In the genomic region with DNA sequence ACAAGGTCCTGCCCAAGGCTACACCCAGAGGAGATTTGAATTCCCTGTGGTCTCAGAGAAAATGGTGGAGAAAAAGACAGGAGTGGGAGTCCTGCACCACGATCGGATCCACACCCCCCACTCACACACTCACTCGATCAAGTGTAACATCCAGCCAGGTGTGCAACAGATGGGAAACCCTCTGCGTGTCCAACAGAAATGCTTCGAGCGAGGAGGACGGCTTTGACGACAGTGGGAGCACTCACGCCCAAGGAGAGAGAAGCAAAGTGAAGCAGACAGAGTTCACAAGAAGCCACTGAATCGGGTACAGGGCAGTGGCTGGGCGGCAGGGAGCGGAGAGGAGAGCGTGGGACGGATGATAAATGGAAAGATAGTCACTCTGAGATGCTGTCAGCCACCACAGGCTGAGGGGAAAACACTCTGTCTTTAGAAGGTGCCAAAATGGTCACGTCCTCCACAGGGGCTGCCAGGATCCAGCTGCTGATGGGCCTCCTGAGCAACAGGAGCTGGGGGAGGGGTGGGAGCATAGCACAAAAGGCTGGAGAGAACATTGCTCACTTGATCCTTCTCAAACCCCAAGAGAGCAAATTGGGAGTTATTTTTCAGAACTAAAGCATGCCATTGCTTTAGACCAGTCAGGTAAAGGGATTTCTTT, we compare ENCODE assay signal across 23 mouse cellular contexts. TPM values are rescaled to one million over a fixed set of nuclear protein-coding genes. Genes with fewer than 3 reads are reported as not detected.
DNase-seq lines count a peak whose midpoint lies in the region; ATAC-seq lines count a peak whose summit lies in the region.
"Had no signal": no experiment of that assay in that cellular context is flagged by ENCODE, and none has a peak within 500 bp of the region (broad histone marks: within the 10 kb centered on the region; RNA-seq: fewer than 3 reads in every experiment).

No protein-coding gene starts in this region.

- intact Hi-C loops in left cerebral cortex, postnatal 14 days (cut with DNase I) = no loop called here

- H3K9me3 ChIP-seq in embryonic facial prominence, embryonic 11.5 days (replicated peaks; ENCODE audit: control insufficient read depth, low read length) = no peaks in the 10 kb centered on the region
- no peaks in the 10 kb centered on the region for H3K9me3 ChIP-seq in embryonic facial prominence, embryonic 10.5 days
- H3K9me3 ChIP-seq in midbrain, embryonic 10.5 days (replicated peaks) = no peaks in the 10 kb centered on the region
- no peaks in the 10 kb centered on the region for H3K9me3 ChIP-seq in midbrain, embryonic 13.5 days
- H3K9me3 ChIP-seq: embryonic facial prominence, embryonic 15.5 days; forebrain, embryonic 10.5 days; heart, embryonic 12.5 days; hindbrain, embryonic 10.5 days had no signal

- no peak overlapping the region for H3K27ac ChIP-seq in embryonic facial prominence, embryonic 11.5 days (replicated peaks; ENCODE audit: low read depth, low read length)
- H3K27ac ChIP-seq in embryonic facial prominence, embryonic 10.5 days (replicated peaks) = no peak overlapping the region; the same call in 1 of the 2 replicates
- 0 out of 2 replicates have a peak overlapping the region, but pooled peaks have one; percentile 33 for H3K27ac ChIP-seq in midbrain, embryonic 10.5 days (replicated peaks)
- no peak overlapping the region for H3K27ac ChIP-seq in midbrain, embryonic 13.5 days
- H3K27ac ChIP-seq: embryonic facial prominence, embryonic 15.5 days; forebrain, embryonic 10.5 days; heart, adult 2 months; hindbrain, embryonic 10.5 days; hindbrain, embryonic 14.5 days had no signal

- no peaks in the 10 kb centered on the region for H3K36me3 ChIP-seq in embryonic facial prominence, embryonic 11.5 days (replicated peaks; ENCODE audit: control insufficient read depth, insufficient read depth, low read depth, low read length)
- no peaks in the 10 kb centered on the region for H3K36me3 ChIP-seq in embryonic facial prominence, embryonic 10.5 days (replicated peaks)
- no peaks in the 10 kb centered on the region for H3K36me3 ChIP-seq in midbrain, embryonic 10.5 days
- no peaks in the 10 kb centered on the region for H3K36me3 ChIP-seq in midbrain, embryonic 13.5 days
- H3K36me3 ChIP-seq: embryonic facial prominence, embryonic 15.5 days; forebrain, embryonic 10.5 days; heart, embryonic 12.5 days; hindbrain, embryonic 10.5 days had no signal

- no peak overlapping the region for H3K4me3 ChIP-seq in embryonic facial prominence, embryonic 11.5 days (ENCODE audit: low read depth, low read length)
- no peak overlapping the region for H3K4me3 ChIP-seq in embryonic facial prominence, embryonic 10.5 days
- H3K4me3 ChIP-seq in midbrain, embryonic 10.5 days = no peak overlapping the region
- no peak overlapping the region for H3K4me3 ChIP-seq in midbrain, embryonic 13.5 days (replicated peaks)
- H3K4me3 ChIP-seq: embryonic facial prominence, embryonic 15.5 days; erythroblast, embryonic 14.5 days; forebrain, embryonic 10.5 days; heart, adult 2 months; heart, embryonic 12.5 days; hindbrain, embryonic 10.5 days had no signal

- H3K4me1 ChIP-seq in embryonic facial prominence, embryonic 11.5 days (ENCODE audit: control insufficient read depth, insufficient read depth, low read length) = peaks cover 5% of the 10 kb centered on the region
- H3K4me1 ChIP-seq in embryonic facial prominence, embryonic 10.5 days = peaks cover 20% of the 10 kb centered on the region
- H3K4me1 ChIP-seq in midbrain, embryonic 10.5 days = peaks cover 31% of the 10 kb centered on the region
- peaks cover 21% of the 10 kb centered on the region for H3K4me1 ChIP-seq in midbrain, embryonic 13.5 days (replicated peaks)

- DNase-seq in embryonic facial prominence, embryonic 11.5 days (ENCODE audit: low spot score) = peak; percentile 35
- no peak for DNase-seq in embryonic facial prominence, embryonic 10.5 days (ENCODE audit: low spot score)
- DNase-seq in midbrain, embryonic 10.5 days (ENCODE audit: low spot score) = no peak
- peak; percentile 33 for DNase-seq in Muller cell, postnatal 12 days (ENCODE audit: inconsistent ontology term)
- peak; percentile 54 for DNase-seq in embryo, embryonic 11 days
- no peak for DNase-seq in left cerebral cortex, postnatal 14 days (ENCODE audit: low spot score in 2 of 2)
- DNase-seq: adrenal gland, adult 2 months; adrenal gland, postnatal 25 days; cerebellum, adult 18-20 months; cerebellum, adult 9-11 months; cerebellum, postnatal 36 days; heart, adult 2 months had no signal

- ATAC-seq in embryonic facial prominence, embryonic 11.5 days (replicated peaks; ENCODE audit: insufficient number of reproducible peaks, low FRiP score, low TSS enrichment, low read depth) = no peak
- no peak for ATAC-seq in midbrain, embryonic 13.5 days
- ATAC-seq: forebrain, embryonic 14.5 days; Patski had no signal

- no peak overlapping the region for H3K9ac ChIP-seq in embryonic facial prominence, embryonic 11.5 days (replicated peaks; ENCODE audit: low read length)
- no peak overlapping the region for H3K9ac ChIP-seq in midbrain, embryonic 13.5 days (replicated peaks)
- H3K9ac ChIP-seq: embryonic facial prominence, embryonic 15.5 days; heart, embryonic 12.5 days; hindbrain, embryonic 14.5 days had no signal

- no peaks in the 10 kb centered on the region for H3K27me3 ChIP-seq in embryonic facial prominence, embryonic 11.5 days (ENCODE audit: control insufficient read depth, insufficient read depth, low read length)
- H3K27me3 ChIP-seq in embryonic facial prominence, embryonic 10.5 days (replicated peaks; ENCODE audit: low read depth, poor library complexity, severe bottlenecking) = peaks cover 43% of the 10 kb centered on the region
- peaks cover 24% of the 10 kb centered on the region for H3K27me3 ChIP-seq in midbrain, embryonic 10.5 days (ENCODE audit: low read depth, poor library complexity, severe bottlenecking)
- 0 out of 2 replicates have a peak, but pooled peaks cover 3% of the 10 kb centered on the region for H3K27me3 ChIP-seq in midbrain, embryonic 13.5 days
- H3K27me3 ChIP-seq: embryonic facial prominence, embryonic 15.5 days had no signal

- 54% methylated on average over 15 of the region's 15 CpGs for WGBS in embryonic facial prominence, embryonic 11.5 days
- WGBS in embryonic facial prominence, embryonic 10.5 days = 66% methylated on average over 15 of the region's 15 CpGs
- 64% methylated on average over 15 of the region's 15 CpGs for WGBS in midbrain, embryonic 10.5 days
- 60% methylated on average over 15 of the region's 15 CpGs for WGBS in midbrain, embryonic 13.5 days

- no peak overlapping the region for H3K4me2 ChIP-seq in embryonic facial prominence, embryonic 11.5 days (ENCODE audit: low read depth, low read length)
- no peak overlapping the region for H3K4me2 ChIP-seq in midbrain, embryonic 13.5 days (replicated peaks)
- H3K4me2 ChIP-seq: embryonic facial prominence, embryonic 15.5 days; heart, embryonic 12.5 days; hindbrain, embryonic 14.5 days had no signal

RNA-seq across cellular contexts. Expression of a gene that starts 58.1 kb away (rescaled TPM):
- polyA plus RNA-seq in embryonic facial prominence, embryonic 11.5 days (2014; fragmentation: Nextera tagmentation; extraction: Ambion mirVana) = 0.49 and 0.89 TPM in 2 replicates
- polyA plus RNA-seq in embryonic facial prominence, embryonic 10.5 days (2016; fragmentation: Nextera tagmentation; extraction: Ambion mirVana) = 0.96 and 1.1 TPM in 2 replicates
- 1.7 and 3.0 TPM in 2 replicates for polyA plus RNA-seq in midbrain, embryonic 10.5 days (2016; fragmentation: Nextera tagmentation; extraction: Ambion mirVana)
- polyA plus RNA-seq in midbrain, embryonic 13.5 days (2015; fragmentation: Nextera tagmentation; extraction: Ambion mirVana) = 6.2 and 6.8 TPM in 2 replicates
- total RNA-seq in left cerebral cortex, postnatal 14 days (2021) = 10 to 100 TPM; 16.0 to 16.7 TPM
- total RNA-seq: MEL had no signal
- polyA plus RNA-seq: C2C12; erythroblast, embryonic 14.5 days had no signal

Comparison
In these comparisons a context has a peak if more than half of its experiments do, and no peak if none do; other contexts are left out.
1. DNase-seq: peak in embryonic facial prominence, embryonic 11.5 days (single experiment), Muller cell, postnatal 12 days (single experiment) and embryo, embryonic 11 days (single experiment); none in embryonic facial prominence, embryonic 10.5 days (single experiment), midbrain, embryonic 10.5 days (single experiment) and left cerebral cortex, postnatal 14 days (0 of 2).